Mouse (Mus musculus) brain, embryonic 14.5 days (tissue): Measurements from ENCODE around the gene Ghrhr. TPM values are rescaled to one million over a fixed set of nuclear protein-coding genes. Genes with fewer than 3 reads are reported as not detected.
A peak's percentile ranks its signal among the peaks of the same experiment; 100 is the strongest.

Source experiments
- DNase-seq: peaks from one replicate; pipeline ENCODE4 v3.0.0-alpha.2; 2011; ENCODE audit warnings: low read depth
- CTCF ChIP-seq: fragments of 200-500 bp; IDR thresholded peaks from 2 replicates; pipeline ENCODE4 v1.5.1; 2012; ENCODE audit warnings: inconsistent platforms, mild to moderate bottlenecking, moderate library complexity, borderline replicate concordance; ENCODE audit not compliant: insufficient read depth, insufficient read length; ENCODE audit errors: extremely low read depth
- POLR2A ChIP-seq: fragments of 200-500 bp; IDR thresholded peaks from 2 replicates; pipeline ENCODE4 v1.6.1; 2012; ENCODE audit warnings: mild to moderate bottlenecking, inconsistent platforms, borderline replicate concordance; ENCODE audit not compliant: poor library complexity, insufficient read depth, insufficient read length, severe bottlenecking; ENCODE audit errors: extremely low read depth
- polyA plus RNA-seq: library from polyadenylated mRNA; depleted of rRNA; stranded (reverse); fragments of >200 nt; gene quantifications from 2 replicates; pipeline ENCODE4 v1.2.3, GENCODE M21; 2012

Ghrhr gene
- polyA plus RNA-seq, 1 experiment: not detected

DNA sequence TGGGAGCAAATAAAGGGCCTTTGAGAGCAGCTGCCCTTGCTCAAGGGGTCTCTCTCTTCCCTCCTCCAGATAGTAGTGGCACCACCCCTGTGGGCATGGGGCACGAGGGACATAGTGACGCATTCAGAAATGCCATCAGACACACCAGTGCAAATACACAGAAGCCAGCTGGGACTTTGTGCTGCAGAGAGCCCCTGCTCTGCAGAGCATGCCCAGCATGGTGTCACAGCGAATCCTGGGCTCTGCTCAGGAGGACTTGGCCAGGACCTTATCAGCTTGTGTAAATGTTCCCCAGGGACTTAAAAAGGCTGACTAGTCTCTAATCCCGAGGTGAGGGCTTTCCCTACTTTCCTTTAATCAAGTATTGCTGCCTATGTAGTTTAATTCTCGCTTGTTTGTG, 34.4 kb upstream of the Ghrhr start:
- no peak for DNase-seq
- TF ChIP-seq CTCF (no peak), POLR2A (no peak)

DNA sequence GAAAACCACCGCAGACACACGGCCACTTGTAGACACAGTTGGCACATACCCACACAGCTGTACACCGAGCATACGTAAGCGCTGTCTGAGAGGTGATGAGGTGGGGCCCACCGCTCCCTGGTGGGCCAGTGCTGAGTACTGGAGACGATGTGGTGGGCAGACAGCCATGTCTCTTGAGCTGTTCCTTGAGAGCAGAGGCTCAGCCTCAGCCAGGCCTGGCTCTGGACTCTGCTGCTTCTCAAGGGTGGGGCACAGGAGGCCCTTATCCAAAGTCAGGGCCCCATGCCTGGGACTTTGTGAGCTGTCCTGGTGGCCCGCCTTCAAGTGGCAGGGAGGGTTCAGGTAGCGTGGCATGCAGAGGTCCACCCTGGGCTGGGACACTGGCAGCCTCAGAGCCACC, 33.8 kb upstream of the Ghrhr start:
- peak; percentile 44 for DNase-seq
- no peak for TF ChIP-seq CTCF
- no peak for TF ChIP-seq POLR2A

DNA sequence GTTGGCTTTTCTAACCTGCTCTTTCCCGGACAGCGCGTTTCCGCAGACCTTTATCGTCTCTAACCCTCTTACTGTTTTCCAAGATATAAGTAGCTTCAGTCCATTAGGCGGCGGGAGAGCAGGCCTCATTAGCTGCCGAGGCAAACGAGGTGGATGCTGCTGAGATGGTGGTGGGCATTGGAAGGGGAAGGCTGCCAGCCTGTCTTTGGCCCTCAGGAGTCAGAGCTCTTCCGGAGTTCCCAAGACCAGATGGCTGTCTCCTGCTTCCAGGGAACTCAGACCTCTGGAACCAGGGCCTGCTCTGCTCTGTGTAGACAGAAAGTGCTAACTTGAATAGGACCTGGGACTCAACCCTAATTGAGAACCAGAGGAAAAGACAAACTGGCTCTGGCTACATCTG, 32.6 kb upstream of the Ghrhr start:
- no peak for TF ChIP-seq CTCF
- TF ChIP-seq POLR2A: no peak
- no peak for DNase-seq

DNA sequence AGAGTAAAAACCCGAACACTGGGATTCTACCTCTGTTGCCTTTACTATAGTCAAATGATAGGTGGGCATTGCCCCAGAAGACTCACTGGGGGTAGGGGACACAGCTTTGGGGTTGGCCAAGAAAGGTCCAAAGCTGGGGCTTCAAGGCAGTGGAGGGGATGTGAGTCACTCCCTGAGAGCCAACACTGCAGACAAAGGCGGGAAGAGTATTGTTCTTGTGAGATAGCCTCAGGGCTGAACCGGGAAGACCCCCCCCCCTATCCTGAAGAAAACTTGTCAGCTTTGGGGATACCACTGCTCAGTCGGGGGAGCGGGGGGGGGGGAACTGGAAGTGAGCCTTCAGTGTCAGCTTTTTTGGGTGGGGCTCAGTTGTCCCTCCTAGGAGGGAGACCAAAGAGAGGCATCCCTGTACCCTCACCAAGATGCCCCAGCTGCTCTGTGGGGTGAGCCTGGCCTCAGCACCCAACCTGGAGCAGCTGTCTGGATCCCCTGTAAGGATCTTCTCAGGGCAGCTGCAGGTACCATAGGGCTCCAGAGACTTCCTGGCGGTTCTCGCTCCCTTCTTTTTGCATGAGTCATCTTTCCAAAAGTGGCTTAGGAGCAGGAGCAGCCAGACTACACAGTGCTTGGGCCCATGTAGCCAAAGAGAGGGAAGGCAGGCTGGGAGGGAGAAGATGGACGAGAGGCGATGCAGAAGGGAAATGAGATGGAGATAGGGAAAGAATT, 31.6 kb upstream of the Ghrhr start:
- DNase-seq: no peak
- no peak for TF ChIP-seq POLR2A
- no peak for TF ChIP-seq CTCF

DNA sequence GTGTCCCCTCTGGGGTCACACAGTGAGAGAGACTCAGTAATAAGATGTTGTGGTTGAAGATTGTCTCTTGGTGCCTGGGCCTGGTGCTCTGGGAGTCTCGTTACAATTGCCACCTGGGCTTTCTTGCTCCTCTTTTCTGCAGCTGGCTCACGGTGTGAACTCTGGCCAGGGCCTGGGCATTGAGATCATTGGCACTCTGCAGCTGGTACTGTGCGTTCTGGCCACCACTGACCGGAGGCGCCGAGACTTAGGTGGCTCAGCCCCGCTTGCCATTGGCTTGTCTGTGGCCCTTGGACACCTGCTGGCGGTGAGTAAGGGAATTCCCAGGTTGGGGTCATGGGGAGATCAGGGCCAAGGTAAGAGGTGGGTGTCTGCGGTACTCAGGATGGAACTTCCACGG, 30.8 kb upstream of the Ghrhr start:
- TF ChIP-seq CTCF: no peak
- TF ChIP-seq POLR2A: no peak
- no peak for DNase-seq

DNA sequence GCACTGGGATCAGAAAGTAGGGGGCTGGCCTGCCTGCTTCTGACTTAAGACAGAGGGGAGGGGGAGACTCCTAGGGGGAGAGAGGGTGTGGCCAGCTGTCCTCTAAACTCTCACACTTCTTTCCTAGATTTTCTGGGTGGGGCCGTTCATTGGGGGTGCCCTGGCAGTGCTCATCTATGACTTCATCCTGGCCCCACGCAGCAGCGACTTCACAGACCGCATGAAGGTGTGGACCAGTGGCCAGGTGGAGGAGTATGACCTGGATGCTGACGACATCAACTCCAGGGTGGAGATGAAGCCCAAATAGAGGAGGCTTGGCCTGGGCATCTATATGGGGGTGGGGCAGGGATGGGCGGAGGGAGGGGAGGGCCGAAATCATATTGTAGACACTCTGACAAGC, 29.6 kb upstream of the Ghrhr start:
- no peak for DNase-seq
- TF ChIP-seq CTCF: no peak
- TF ChIP-seq POLR2A: no peak

DNA sequence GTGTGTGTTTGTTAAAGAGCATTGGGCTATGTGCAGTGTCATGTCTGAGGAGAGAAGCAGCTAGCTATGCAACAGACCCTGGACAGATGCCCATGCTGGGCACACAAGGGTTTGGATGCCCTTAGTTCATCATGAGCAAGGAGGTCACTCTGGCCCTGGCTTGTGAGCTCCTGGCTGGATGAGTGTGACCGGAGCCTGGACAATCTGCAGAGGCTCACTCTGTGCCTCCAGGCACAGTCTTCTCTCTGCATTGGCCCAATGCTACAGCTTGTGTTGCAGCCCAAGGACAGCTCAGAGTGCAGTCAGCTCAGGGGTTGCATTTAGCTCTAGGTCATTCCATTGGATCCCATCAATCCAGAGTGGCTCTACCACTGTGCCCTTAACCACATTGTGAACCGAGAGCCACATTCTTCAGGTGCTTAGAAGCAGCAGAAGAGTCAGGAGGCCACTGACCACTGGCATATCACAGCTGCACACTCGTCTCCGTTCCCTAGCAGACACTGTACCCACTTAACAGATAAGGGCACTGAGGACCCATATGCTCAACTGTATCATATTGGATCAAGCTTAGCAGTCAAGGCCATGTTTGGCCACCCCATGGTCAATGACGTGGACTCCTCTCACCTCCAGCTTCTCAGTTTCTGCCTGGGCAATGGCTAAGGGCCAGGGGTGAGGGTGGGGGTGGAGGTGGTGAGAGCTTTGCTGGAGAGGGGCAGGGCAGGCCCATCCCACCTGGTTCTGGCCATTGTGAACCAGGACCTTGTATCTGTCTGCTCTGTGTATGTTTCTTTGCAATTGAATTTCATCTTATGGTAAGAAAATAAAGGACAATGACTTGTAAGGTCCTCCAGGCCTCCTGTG, 28.2 kb upstream of the Ghrhr start:
- TF ChIP-seq CTCF: no peak
- TF ChIP-seq POLR2A: no peak
- no peak for DNase-seq

DNA sequence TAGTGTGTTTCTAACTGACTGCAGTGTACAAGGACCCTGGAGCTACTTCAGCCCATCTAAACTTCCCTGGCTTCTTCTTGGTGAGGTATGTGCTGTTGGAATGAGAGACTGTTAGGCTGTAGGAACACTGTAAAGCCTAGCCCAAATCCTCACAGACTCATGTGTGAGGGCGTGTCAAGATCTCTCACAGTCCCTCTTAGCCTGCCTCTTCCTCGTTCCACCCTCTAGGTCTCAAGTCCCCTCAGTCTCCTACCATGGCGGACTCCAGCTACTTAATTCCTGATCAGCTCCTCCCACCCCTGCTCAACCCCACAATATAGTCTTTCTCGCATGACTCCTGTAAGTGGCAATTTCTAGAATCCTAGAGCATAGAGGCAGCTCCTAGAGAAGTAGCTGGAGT, 26.9 kb upstream of the Ghrhr start:
- TF ChIP-seq CTCF (no peak), POLR2A (no peak)
- no peak for DNase-seq

DNA sequence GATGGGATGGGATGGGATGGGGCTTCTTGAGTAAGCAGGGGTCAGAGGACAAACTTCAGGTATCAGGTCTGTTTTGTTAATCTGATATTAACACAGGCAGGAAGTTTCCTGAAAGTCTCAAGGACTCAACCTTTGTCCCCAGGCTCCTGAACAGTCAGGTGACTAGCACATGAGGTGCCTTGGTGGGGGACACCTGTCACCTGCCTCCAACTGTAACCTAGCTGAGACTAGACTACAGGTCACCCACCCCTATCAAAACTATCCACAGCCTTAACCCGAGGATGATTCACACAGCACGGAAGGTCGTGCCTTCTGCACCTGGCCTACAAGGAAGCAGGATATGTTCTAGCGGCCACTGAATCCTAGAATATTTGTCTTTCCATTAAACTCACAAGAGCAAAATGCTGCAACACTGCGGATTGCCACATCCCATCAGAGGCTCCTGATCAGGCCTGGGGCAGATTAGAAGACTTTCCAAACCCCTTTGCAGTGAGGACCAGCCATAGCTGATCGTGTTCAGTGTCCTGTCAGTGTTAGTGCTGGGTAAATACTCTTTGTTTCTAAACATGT, 25.6 kb upstream of the Ghrhr start:
- TF ChIP-seq CTCF: no peak
- no peak for TF ChIP-seq POLR2A
- DNase-seq: no peak

DNA sequence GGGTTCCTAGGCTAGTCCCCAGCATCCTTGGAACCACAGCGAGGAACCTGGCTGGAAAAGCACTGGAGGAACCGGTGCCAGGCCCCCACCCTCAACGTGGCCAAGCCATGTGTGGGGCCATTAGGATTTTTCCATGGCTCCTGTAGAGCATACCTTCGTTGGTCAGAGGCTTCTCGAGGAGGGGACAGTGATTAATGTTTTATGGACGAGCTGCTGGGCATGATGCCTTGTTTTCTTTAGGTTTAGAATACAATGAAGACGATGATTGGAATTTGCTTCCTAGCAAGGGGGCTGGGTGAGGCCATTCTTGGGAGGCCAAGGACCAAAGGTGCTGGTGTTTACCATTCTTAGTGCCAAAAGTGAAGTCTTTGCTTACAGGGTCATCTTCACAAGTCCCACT, 24.4 kb upstream of the Ghrhr start:
- DNase-seq: no peak
- TF ChIP-seq POLR2A (no peak), CTCF (no peak)

DNA sequence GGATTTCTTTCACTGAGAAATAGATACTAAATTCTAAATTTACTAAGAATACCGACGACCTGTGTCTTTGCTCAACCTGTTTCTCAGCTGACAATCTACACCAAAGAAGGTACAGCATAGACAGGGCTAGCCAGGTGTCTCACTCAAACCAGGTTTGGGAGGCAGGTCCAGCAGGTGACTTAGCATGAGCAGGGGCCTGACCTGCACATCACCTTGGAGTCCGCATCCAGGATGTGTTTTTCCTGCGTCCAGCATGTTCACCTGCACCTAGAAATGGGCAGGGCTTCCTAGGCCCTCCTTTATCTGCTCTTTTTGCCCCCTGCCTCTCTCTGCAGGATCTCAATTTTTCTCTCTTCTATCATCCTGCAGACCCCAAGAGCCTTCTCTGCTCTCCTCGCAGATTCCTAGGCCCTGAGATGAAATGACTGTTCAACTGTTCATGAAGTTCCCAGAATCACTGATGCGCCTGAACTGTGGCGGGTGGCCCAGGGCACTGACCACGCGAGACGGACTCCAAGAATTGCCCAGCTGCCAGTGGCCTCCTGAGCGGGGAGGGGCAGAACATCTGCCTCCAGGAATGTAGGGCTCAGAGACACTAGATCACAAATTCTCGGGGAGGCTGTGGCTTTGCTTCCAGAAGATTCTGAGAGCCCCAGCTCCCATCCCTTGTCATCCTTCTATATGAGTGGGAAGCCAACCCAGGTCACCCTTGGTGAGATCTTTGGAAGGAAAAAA, 22.2 kb upstream of the Ghrhr start:
- no peak for DNase-seq
- TF ChIP-seq POLR2A: no peak
